Mouse (Mus musculus): ENCODE data around the gene Popdc3. TPM values are rescaled to one million over a fixed set of nuclear protein-coding genes. Genes with fewer than 3 reads are reported as not detected.
"Not testable (repeated sequence)": the region's sequence is repeated elsewhere in the genome, so short reads cannot be mapped to it uniquely, and the experiment has no call there.

Popdc3 gene
- total RNA-seq, 2 experiments from 2014 or later: 0.74 to 0.86 TPM

GRCm38 (mm10) chr10:45303315-45304036 is 125.6 kb downstream of the Popdc3 start:
- DNase-seq (ENCODE audit: low spot score in 2 of 2): no peak

- DNase-seq (ENCODE audit: low spot score in 2 of 2): no peak
Measured at GRCm38 (mm10) chr10:45305173-45305572, 127.3 kb downstream of the Popdc3 start.

- no peak for DNase-seq (ENCODE audit: low spot score in 2 of 2)
Measured at GRCm38 (mm10) chr10:45311129-45311528, 133.2 kb downstream of the Popdc3 start.

GRCm38 (mm10) chr10:45311624-45312023 is 133.7 kb downstream of the Popdc3 start:
- DNase-seq (ENCODE audit: low spot score in 2 of 2): no peak

GRCm38 (mm10) chr10:45314865-45315264 is 137.0 kb downstream of the Popdc3 start:
- DNase-seq (ENCODE audit: low spot score in 2 of 2): no peak

- no peak for DNase-seq (ENCODE audit: low spot score in 2 of 2)
Measured at GRCm38 (mm10) chr10:45318922-45319321, 141.0 kb downstream of the Popdc3 start.

GRCm38 (mm10) chr10:45320296-45320695 is 142.4 kb downstream of the Popdc3 start:
- DNase-seq (ENCODE audit: low spot score in 2 of 2): no peak

- no peak for DNase-seq (ENCODE audit: low spot score in 2 of 2)
Measured at GRCm38 (mm10) chr10:45324159-45324558, 146.3 kb downstream of the Popdc3 start.

- no peak for DNase-seq (ENCODE audit: low spot score in 2 of 2)
Measured at GRCm38 (mm10) chr10:45328196-45329000, 150.5 kb downstream of the Popdc3 start.

GRCm38 (mm10) chr10:45334925-45335324 is 157.0 kb downstream of the Popdc3 start:
- no peak for DNase-seq (ENCODE audit: low spot score in 2 of 2)

GRCm38 (mm10) chr10:45335434-45336422 is 157.8 kb downstream of the Popdc3 start, which contains the start of gene Bves:
Bves (plus strand) TSS chr10:45335772.
- no peak for DNase-seq (ENCODE audit: low spot score in 2 of 2)

GRCm38 (mm10) chr10:45339106-45339505 is 161.2 kb downstream of the Popdc3 start:
- DNase-seq (ENCODE audit: low spot score in 2 of 2): no peak

- DNase-seq (ENCODE audit: low spot score in 2 of 2): no peak
Measured at GRCm38 (mm10) chr10:45344381-45344780, 166.5 kb downstream of the Popdc3 start.

GRCm38 (mm10) chr10:45345217-45345616 is 167.3 kb downstream of the Popdc3 start:
- no peak for DNase-seq (ENCODE audit: low spot score in 2 of 2)

GRCm38 (mm10) chr10:45348143-45348542 is 170.2 kb downstream of the Popdc3 start:
- DNase-seq (ENCODE audit: low spot score in 2 of 2): not testable (repeated sequence)

GRCm38 (mm10) chr10:45356091-45356490 is 178.2 kb downstream of the Popdc3 start:
- no peak for DNase-seq (ENCODE audit: low spot score in 2 of 2)

- no peak for DNase-seq (ENCODE audit: low spot score in 2 of 2)
Measured at GRCm38 (mm10) chr10:45363396-45363795, 185.5 kb downstream of the Popdc3 start.

GRCm38 (mm10) chr10:45366987-45367705 is 189.2 kb downstream of the Popdc3 start:
- DNase-seq (ENCODE audit: low spot score in 2 of 2): no peak

All from adrenal gland, adult 18-20 months (tissue).